Mouse (Mus musculus) heart, adult 2 months (tissue): Measurements from ENCODE around the gene BC016579. TPM values are rescaled to one million over a fixed set of nuclear protein-coding genes. Genes with fewer than 3 reads are reported as not detected.

ENCODE experiments used
- DNase-seq, 2 experiments: peaks; one replicate each; pipeline ENCODE4 v3.0.0; 2021
- H3K27ac ChIP-seq: fragments of 200-600 bp; 2 replicates; pipeline ENCODE4 v1.8.1; 2022
- H3K27me3 ChIP-seq: fragments of 200-500 bp; 2 replicates; pipeline ENCODE4 v1.6.1; 2012; ENCODE audit warnings: mild to moderate bottlenecking, low read length, inconsistent platforms, mixed read lengths; ENCODE audit not compliant: control insufficient read depth, insufficient read depth
- H3K36me3 ChIP-seq: fragments of 200-500 bp; 2 replicates; pipeline ENCODE4 v1.6.1; 2012; ENCODE audit warnings: low read length, inconsistent platforms; ENCODE audit not compliant: control insufficient read depth, insufficient read depth
- H3K4me1 ChIP-seq: fragments of 200-500 bp; 2 replicates; pipeline ENCODE4 v1.6.1; 2011; ENCODE audit warnings: low read length; ENCODE audit not compliant: control insufficient read depth, insufficient read depth
- H3K4me3 ChIP-seq: fragments of 200-600 bp; 2 replicates; pipeline ENCODE4 v1.8.1; 2022
- H3K79me2 ChIP-seq: fragments of 200-500 bp; replicated peaks from 2 replicates; pipeline ENCODE4 v1.6.1; 2012; ENCODE audit warnings: mild to moderate bottlenecking, inconsistent platforms, low read length, moderate library complexity, mixed read lengths; ENCODE audit not compliant: control insufficient read depth, insufficient read depth
- H3K9ac ChIP-seq: fragments of 200-500 bp; 2 replicates; pipeline ENCODE4 v1.6.1; 2012; ENCODE audit warnings: low read depth, mild to moderate bottlenecking, control low read depth, inconsistent platforms, low read length, mixed read lengths
- CTCF ChIP-seq: fragments of 200-600 bp; IDR thresholded peaks from 2 replicates; pipeline ENCODE4 v1.8.1; 2022; ENCODE audit warnings: antibody characterized with exemption, mild to moderate bottlenecking, moderate library complexity
- EP300 ChIP-seq: fragments of 200-500 bp; IDR thresholded peaks from 2 replicates; pipeline ENCODE4 v1.6.1; 2011; ENCODE audit warnings: low read depth, low read length, control low read depth; ENCODE audit not compliant: insufficient read depth
- POLR2A ChIP-seq: fragments of 200-500 bp; IDR thresholded peaks from 2 replicates; pipeline ENCODE4 v1.6.1; 2011; ENCODE audit warnings: mild to moderate bottlenecking, low read depth, low read length, control low read depth; ENCODE audit not compliant: insufficient read depth
- WGBS: fragments of 180-500 bp; shearing (Covaris S2); methylation state at CpG from one replicate; pipeline ENCODE4 v1.1.7; 2018; 5-methylcytosine and 5-hydroxymethylcytosine counted together
- intact Hi-C: fragments of 180-260 bp; cut with DNase I; formaldehyde crosslinking; loops from one replicate; pipeline ENCODE4 v1.15.1; 2025
- polyA plus RNA-seq: library from polyadenylated mRNA; depleted of rRNA; stranded (reverse); fragments of >200 nt; gene quantifications from 2 replicates; pipeline ENCODE4 v1.2.3, GENCODE M21; 2012
- total RNA-seq, 2 experiments: library from RNA; stranded (reverse); gene quantifications; 2 replicates each; pipeline ENCODE4 v1.2.3; 2021

Gene BC016579
- total and polyA plus RNA-seq, 3 experiments, result not detected

DNA sequence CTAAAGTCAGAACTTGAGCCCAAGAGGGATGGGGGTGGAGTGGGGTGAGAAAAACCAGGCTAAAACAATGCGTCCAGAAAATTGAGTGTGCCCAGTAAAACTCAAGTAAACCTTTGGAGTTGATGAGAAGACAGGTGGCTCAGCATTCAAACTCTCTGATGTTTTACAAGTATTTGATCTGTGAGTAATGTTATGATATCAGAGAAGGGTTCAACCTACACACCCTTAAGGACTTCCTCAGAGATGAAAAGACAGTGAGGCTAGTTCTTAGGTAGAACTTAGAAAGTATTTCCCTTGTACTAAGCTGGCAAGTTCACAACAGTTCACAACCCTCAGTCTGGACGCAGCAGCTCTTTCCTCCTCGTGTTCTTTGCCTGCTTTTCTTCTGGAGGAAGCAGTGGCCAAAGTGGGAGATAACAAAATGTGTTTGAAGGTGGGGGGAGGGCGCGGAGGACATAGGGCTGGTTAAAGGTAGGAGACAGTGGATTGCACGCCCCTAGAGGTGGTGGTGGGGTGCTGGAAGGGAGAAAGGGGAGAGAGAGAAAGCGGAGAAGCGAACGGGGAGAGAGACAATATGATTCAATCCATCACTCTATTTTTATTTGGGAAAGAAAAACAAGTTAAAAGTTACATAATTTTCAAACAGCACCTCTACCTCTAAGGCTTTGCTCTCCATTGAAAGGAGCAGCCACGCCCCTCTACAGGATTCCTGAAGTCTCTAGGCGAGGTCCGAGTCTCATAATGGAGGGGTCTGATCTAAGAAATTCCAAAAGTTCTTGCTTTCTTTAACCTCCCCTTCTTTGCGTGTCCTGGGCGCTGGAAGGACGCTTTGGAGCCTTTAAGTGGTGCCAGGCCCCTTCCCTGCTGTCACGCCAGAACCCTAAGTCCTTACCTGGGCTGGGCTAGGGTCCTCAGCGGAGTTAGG lies 597 bp downstream of the BC016579 start:
- H3K79me2 ChIP-seq, result no peaks in the 10 kb centered on the region
- no peak overlapping the region for H3K27ac ChIP-seq
- peaks cover 3% of the 10 kb centered on the region for H3K27me3 ChIP-seq
- no peak for TF ChIP-seq CTCF
- no peak for TF ChIP-seq POLR2A
- TF ChIP-seq EP300, result no peak
- H3K36me3 ChIP-seq, result no peaks in the 10 kb centered on the region
- no peaks in the 10 kb centered on the region for H3K4me1 ChIP-seq
- intact Hi-C loops, result no loop called here
- no peak overlapping the region for H3K4me3 ChIP-seq
- DNase-seq, result no peak
- WGBS, result 22% methylated on average over 17 of the region's 17 CpGs
- H3K9ac ChIP-seq, result no peak overlapping the region

DNA sequence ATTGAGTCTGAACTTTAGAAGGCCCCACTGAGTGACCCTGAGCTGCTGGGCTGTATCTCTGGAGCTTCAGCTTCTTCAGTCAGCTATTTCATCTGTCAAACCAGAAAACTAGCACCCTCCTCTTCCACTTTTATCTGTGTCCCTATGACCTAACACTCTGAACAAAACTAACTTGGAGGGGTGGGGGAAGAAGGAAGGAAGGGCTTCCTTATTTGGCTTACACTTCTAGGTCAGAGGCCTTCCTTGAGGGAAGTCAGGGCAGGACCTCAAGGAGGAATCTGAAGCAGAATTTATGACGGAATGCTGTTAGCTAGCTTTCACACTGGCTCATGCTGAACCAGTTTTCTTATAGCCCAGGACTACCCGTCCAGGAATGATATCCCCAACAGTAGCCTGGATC lies 2.4 kb downstream of the BC016579 start:
- H3K4me3 ChIP-seq, result no peak overlapping the region
- no peak overlapping the region for H3K27ac ChIP-seq
- no peak for DNase-seq
- intact Hi-C loops, result no loop called here
- no peaks in the 10 kb centered on the region for H3K79me2 ChIP-seq
- no peak overlapping the region for H3K9ac ChIP-seq
- TF ChIP-seq POLR2A (no peak), EP300 (no peak), CTCF (no peak)
- 15% methylated on average over 2 of the region's 2 CpGs for WGBS
- H3K36me3 ChIP-seq, result no peaks in the 10 kb centered on the region
- H3K4me1 ChIP-seq, result no peaks in the 10 kb centered on the region
- H3K27me3 ChIP-seq, result peaks cover 3% of the 10 kb centered on the region

DNA sequence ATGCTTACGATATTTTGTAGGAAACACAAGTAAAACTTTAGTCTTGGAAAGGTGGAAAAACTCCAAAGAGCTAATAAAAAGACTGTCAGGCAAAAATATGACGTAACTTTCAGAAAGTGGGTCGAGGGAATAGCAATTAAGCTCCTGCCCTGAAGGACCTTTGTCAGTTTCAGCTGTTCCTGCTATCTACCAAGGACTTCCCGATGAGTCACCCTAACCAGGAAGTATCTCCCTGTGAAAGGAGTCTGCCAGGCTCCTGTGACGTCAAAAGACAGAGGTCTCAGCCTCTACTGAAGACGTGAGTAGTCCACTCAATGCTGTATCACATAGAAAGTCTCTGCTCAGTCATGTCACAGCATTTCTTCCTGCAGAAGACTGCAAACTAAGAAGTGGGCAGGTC lies 9.5 kb downstream of the BC016579 start:
- no peaks in the 10 kb centered on the region for H3K79me2 ChIP-seq
- WGBS, result 30% methylated on average over 6 of the region's 6 CpGs
- H3K27me3 ChIP-seq, result no peaks in the 10 kb centered on the region
- no peak overlapping the region for H3K4me3 ChIP-seq
- H3K4me1 ChIP-seq, result no peaks in the 10 kb centered on the region
- no peak overlapping the region for H3K9ac ChIP-seq
- H3K27ac ChIP-seq, result no peak overlapping the region
- TF ChIP-seq EP300 (no peak), CTCF (no peak), POLR2A (no peak)
- no peaks in the 10 kb centered on the region for H3K36me3 ChIP-seq
- DNase-seq, result peak in 1 of 2 experiments; percentile 20
- intact Hi-C loops, result no loop called here

DNA sequence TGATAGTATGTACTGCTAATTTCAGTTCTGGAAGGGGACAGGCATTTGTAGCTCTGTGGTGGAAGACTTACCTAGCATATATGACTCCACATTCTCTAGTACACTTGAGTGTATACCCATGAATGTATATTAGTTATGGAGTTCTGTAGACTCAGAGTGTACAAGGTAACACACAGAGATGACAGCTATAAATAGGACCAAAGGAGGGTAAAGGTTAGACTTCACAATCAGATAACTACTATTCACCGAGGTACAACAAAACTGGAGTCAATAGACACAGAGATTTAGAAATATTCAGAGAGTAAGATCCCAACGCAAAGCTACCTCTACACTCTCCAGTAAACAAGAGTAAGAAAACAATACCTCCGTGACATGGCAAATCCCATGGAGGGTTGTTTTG lies 9.9 kb downstream of the BC016579 start:
- no peak for TF ChIP-seq POLR2A
- no peaks in the 10 kb centered on the region for H3K36me3 ChIP-seq
- no peak for DNase-seq
- WGBS, result 61% methylated on average over 3 of the region's 3 CpGs
- H3K4me3 ChIP-seq, result no peak overlapping the region
- H3K27me3 ChIP-seq, result no peaks in the 10 kb centered on the region
- no peak overlapping the region for H3K9ac ChIP-seq
- no peaks in the 10 kb centered on the region for H3K79me2 ChIP-seq
- intact Hi-C loops, result no loop called here
- no peak overlapping the region for H3K27ac ChIP-seq
- H3K4me1 ChIP-seq, result no peaks in the 10 kb centered on the region

DNA sequence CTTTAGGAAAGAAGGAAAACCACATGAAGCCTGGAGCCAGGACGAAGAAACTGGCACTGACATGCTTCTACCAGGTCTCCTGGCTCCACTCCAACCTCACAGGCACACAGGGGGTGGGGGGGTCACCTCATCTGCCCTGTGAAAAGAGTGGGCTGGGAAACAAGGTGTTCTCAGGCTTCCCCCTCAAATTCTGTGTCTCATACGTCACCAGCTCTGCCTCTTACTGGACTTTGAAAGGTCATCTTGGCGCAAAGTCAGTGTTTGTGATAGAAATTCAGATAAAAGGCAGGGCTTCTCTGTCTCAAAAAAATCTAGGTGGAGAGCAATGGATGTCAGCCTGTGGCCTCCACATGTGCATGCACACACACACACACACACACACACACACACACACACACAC lies 12.6 kb downstream of the BC016579 start:
- no peak for DNase-seq
- Histone ChIP-seq H3K9ac (no peak overlapping the region), H3K79me2 (no peaks in the 10 kb centered on the region), H3K36me3 (no peaks in the 10 kb centered on the region), H3K27ac (no peak overlapping the region), H3K4me1 (no peaks in the 10 kb centered on the region), H3K27me3 (no peaks in the 10 kb centered on the region), H3K4me3 (no peak overlapping the region)
- 67% methylated on average over 3 of the region's 3 CpGs for WGBS
- intact Hi-C loops, result no loop called here
- TF ChIP-seq POLR2A, result no peak

DNA sequence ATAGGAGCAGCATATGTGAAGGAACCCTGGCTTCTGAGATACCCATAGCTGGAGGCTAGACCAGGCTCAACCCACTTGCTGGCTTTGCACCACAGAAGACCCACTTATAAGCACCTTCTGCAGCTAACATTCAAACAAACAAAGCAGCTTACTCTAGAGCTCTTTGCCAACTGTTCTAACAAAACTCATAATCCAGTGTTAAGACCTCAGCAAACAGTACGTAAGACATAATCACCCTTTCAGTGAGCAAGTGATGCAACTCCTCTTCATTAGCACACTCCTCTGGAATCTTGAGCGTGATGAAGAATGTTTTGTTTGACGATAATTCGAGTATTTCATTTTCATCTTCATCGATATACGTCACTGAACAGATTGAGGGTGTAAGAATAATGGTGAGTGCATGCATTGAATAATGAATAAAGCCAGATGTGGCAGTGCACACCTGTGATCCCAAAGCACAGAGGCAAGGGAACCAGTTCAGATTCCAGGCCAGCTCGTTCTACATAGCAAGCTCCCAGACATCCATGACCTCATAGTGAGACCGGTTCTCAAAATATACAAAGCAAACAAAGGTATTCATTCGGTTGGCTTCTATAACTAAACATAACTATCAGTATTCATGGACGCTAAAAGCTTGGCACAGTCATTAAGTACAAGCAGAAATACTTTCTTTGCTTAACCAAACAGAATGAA lies 13.7 kb downstream of the BC016579 start:
- intact Hi-C loops, result no loop called here
- H3K27ac ChIP-seq, result no peak overlapping the region
- WGBS, result 62% methylated on average over 10 of the region's 10 CpGs
- DNase-seq, result no peak
- no peaks in the 10 kb centered on the region for H3K27me3 ChIP-seq
- TF ChIP-seq EP300, result no peak
- TF ChIP-seq POLR2A, result no peak
- TF ChIP-seq CTCF, result no peak
- no peaks in the 10 kb centered on the region for H3K4me1 ChIP-seq
- no peaks in the 10 kb centered on the region for H3K79me2 ChIP-seq
- no peak overlapping the region for H3K4me3 ChIP-seq
- H3K36me3 ChIP-seq, result no peaks in the 10 kb centered on the region
- H3K9ac ChIP-seq, result no peak overlapping the region
